Mouse (Mus musculus) lung, postnatal 0 days (tissue): ENCODE data around the gene Vps18.

Source experiments
- CTCF ChIP-seq: IDR thresholded peaks from 2 replicates; pipeline ENCODE4 v1.5.1; 2016; ENCODE audit warnings: antibody characterized with exemption, mild to moderate bottlenecking
- EP300 ChIP-seq: IDR thresholded peaks from 2 replicates; pipeline ENCODE4 v1.6.1; 2016; ENCODE audit warnings: antibody characterized with exemption, mild to moderate bottlenecking, control low read depth

- TF ChIP-seq CTCF: no peak
- no peak for TF ChIP-seq EP300
Observed at GRCm38 (mm10) chr2:119336470-119336869, 47.9 kb downstream of the Vps18 start.
